Mouse (Mus musculus): ENCODE results near the gene Pcdh19.

DNA sequence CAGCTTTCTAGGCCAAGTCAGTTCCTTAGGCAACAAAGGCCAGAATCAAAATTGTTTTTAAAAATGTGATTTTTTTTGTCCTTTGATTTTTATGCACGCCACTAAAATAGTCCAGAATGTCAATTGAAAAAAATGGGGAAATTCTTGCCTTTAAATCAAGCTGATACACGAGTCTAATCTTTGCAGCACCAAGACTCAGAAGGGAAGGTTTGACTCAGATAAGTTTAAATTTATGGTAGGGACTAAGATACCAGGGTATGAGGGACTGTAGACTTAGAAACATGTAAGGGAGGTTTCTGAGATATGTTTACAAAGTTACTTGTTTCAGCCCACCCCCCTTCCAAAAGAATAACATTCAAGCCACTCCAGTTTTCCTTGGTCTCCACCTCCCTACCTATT is 3.6 kb upstream of the Pcdh19 start:
- no peak for TF ChIP-seq POLR2A (IDR thresholded peaks at IDR 0.05; ENCODE audit: insufficient read length, low read depth)
- TF ChIP-seq TCF12 (IDR thresholded peaks at IDR 0.05; ENCODE audit: insufficient read depth, poor library complexity, severe bottlenecking): no peak
- TF ChIP-seq REST (IDR thresholded peaks at IDR 0.05; ENCODE audit: insufficient read depth, insufficient read length): no peak
- no peak for TF ChIP-seq MYOD1 (IDR thresholded peaks at IDR 0.05; ENCODE audit: control insufficient read depth in 1 of 3, insufficient read length in 2 of 3, low read depth in 2 of 3)
- TF ChIP-seq USF1 (IDR thresholded peaks at IDR 0.05; ENCODE audit: low read depth): no peak
- TF ChIP-seq TCF3 (IDR thresholded peaks at IDR 0.05; ENCODE audit: insufficient read length, low read depth): no peak
- TF ChIP-seq CEBPB (IDR thresholded peaks at IDR 0.05; ENCODE audit: insufficient read depth, poor library complexity, severe bottlenecking): no peak
- TF ChIP-seq E2F4 (IDR thresholded peaks at IDR 0.05; ENCODE audit: insufficient read depth): no peak
- TF ChIP-seq MAX (IDR thresholded peaks at IDR 0.05; ENCODE audit: low read depth): no peak
